Mouse (Mus musculus): Measurements from ENCODE around the gene Msantd1. TPM values are rescaled to one million over a fixed set of nuclear protein-coding genes. Genes with fewer than 3 reads are reported as not detected.

Gene Msantd1
- total RNA-seq (2023), result 0.73 and 1.2 TPM in 2 replicates

DNA sequence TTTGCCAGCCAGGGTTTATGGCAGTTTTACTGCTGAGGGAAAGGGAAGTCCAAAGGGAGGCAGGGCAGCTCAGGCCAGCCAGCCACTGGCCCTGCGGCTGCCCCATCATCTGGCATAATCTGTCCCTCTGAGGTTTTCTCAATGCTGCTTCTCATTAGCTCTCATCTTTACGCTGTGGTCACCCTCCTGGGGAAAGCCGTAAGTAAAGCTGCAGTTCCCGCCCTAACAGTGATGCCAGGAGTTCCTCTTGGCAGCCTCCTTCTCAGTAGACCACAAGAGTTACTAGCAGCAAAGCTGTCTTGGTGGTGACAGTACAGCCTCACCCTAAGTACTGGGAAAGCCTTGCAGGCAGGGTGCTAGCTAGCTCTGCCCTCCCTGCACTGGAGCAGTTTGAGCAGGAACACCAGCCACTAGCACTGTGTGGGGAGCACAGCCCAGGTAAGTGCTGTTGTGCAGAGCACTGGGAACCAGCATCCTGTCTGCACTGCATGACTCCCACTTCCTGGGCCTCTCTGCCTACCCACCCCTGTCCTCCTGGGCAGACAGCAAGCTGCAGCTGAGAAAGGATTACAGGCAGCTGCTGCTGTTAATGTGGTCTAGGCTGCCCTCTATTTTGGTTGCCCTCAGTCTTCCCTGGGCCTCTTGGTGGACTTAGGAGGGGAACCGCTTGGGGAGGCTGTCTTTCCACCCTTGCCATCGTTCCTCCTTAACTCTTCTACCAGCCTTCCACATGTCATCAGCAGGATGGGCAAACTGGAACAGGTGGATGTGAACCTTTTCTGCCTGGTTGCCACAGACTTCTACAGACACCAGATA lies at the start of gene Msantd1:
Gene Msantd1 (plus strand): TSS at position 103 of the 816 bp plus-strand sequence.

DNA sequence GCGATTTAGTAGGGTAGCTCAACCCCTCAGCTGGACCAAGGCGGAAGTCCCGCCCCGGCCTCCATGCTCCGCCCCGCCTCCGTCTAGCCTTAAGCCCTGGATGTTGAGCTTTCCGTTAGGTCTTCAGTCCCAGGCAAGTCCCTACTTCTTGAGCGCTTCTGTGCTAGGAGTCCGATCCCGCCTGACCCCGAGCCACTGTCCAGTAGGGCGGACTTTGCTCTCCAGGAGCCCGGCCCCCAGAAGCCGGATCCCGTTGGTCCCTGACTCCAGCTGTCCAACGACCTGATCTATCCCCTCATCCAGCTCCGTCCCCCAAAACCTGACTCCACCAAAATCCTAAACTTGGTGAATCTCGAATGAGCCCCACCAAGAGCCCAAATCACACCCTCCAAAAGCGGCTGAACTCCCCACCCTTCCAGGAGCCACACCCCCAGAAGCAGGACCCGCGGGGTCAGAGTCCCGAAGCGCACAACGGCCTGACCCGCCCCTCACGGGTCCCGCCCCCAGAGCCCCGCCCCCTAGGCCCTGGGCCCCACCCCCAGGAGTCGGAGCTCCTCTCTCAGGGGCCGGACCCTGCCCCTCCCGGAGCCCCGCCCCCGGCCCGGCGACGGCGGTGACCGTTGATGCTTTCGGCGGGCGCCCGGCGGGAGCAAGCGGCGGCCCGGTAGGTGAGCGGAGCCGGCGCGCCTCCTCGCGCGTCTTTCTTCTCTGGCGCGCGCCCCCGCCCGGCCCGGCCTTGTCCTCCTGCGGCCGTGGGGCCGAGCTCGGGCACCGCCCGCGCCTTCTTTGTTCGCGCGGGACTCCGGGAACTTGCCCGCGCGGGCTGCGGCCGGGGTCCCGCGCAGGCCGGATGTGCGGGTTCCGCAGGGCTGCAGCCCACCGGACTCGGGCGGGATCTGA lies 41.3 kb downstream of the Msantd1 start, which contains the start of gene Rgs12:
Gene Rgs12 (plus strand): TSS at position 585 of the 900 bp plus-strand sequence.

Other genes starting within 250 kb of the Msantd1 start
- gene Nop14, start 247.9 kb upstream of the Msantd1 start, total RNA-seq (2023), result 4.2 and 5.1 TPM in 2 replicates
- 2.7 TPM in 2 replicates for gene Grk4, start 247.6 kb upstream of the Msantd1 start, total RNA-seq (2023)
- 20.4 and 31.1 TPM in 2 replicates for gene Htt, start 146.3 kb upstream of the Msantd1 start, total RNA-seq (2023)
- gene Rgs12, start 41.4 kb downstream of the Msantd1 start, total RNA-seq (2023), result 4.8 and 7.9 TPM in 2 replicates
- gene Hgfac, start 133.5 kb downstream of the Msantd1 start, total RNA-seq (2023), result not detected in 2 replicates
- not detected in 2 replicates for gene Dok7, start 148.8 kb downstream of the Msantd1 start, total RNA-seq (2023)
- gene Lrpap1, start 197.8 kb downstream of the Msantd1 start, total RNA-seq (2023), result 32.5 and 40.8 TPM in 2 replicates

Measured in neutrophil, adult 65 days (primary cell).